Mouse (Mus musculus) midbrain, embryonic 15.5 days (tissue): Measurements from ENCODE around the gene Ccng1. TPM values are rescaled to one million over a fixed set of nuclear protein-coding genes. Genes with fewer than 3 reads are reported as not detected.

ENCODE experiments used
- ATAC-seq: fragments of 200-750 bp; cut with Nextera tagmentation; replicated peaks from 2 replicates; pipeline ENCODE4 v1.8.0; 2017; ENCODE audit warnings: moderate TSS enrichment
- H3K27ac ChIP-seq: fragments of 300-500 bp; sonication (generic); 2 replicates; pipeline ENCODE4 v1.5.1; 2015; ENCODE audit warnings: mild to moderate bottlenecking, inconsistent platforms
- H3K27me3 ChIP-seq: fragments of 300-500 bp; sonication (generic); replicated peaks from 2 replicates; pipeline ENCODE4 v1.6.1; 2015; ENCODE audit warnings: inconsistent platforms
- H3K36me3 ChIP-seq: fragments of 300-500 bp; sonication (generic); replicated peaks from 2 replicates; pipeline ENCODE4 v1.6.1; 2015; ENCODE audit warnings: inconsistent platforms
- H3K4me1 ChIP-seq: fragments of 300-500 bp; sonication (generic); 2 replicates; pipeline ENCODE4 v1.6.1; 2015; ENCODE audit warnings: inconsistent platforms
- H3K4me2 ChIP-seq: fragments of 300-500 bp; sonication (generic); 2 replicates; pipeline ENCODE4 v1.6.1; 2015; ENCODE audit warnings: inconsistent platforms, mild to moderate bottlenecking, moderate library complexity
- H3K4me3 ChIP-seq: fragments of 300-500 bp; sonication (generic); 2 replicates; pipeline ENCODE4 v1.5.1; 2015; ENCODE audit warnings: mild to moderate bottlenecking, inconsistent platforms
- H3K9ac ChIP-seq: fragments of 300-500 bp; sonication (generic); 2 replicates; pipeline ENCODE4 v1.6.1; 2015; ENCODE audit warnings: mild to moderate bottlenecking, inconsistent platforms
- H3K9me3 ChIP-seq: fragments of 300-500 bp; sonication (generic); 2 replicates; pipeline ENCODE4 v1.6.1; 2016; ENCODE audit warnings: inconsistent platforms
- WGBS: fragments of 180-500 bp; shearing (Covaris S2); methylation state at CpG from one replicate; pipeline ENCODE4 v1.1.7; 2015; ENCODE audit warnings: mixed read lengths; 5-methylcytosine and 5-hydroxymethylcytosine counted together
- polyA plus RNA-seq: library from polyadenylated mRNA; unstranded; fragments of >200 nt; fragmentation: Nextera tagmentation; extraction: Ambion mirVana; gene quantifications from 2 replicates; pipeline ENCODE4 v1.2.1, GENCODE M21; 2015

The Ccng1 gene
- 31.2 and 33.3 TPM in 2 replicates for polyA plus RNA-seq

DNA sequence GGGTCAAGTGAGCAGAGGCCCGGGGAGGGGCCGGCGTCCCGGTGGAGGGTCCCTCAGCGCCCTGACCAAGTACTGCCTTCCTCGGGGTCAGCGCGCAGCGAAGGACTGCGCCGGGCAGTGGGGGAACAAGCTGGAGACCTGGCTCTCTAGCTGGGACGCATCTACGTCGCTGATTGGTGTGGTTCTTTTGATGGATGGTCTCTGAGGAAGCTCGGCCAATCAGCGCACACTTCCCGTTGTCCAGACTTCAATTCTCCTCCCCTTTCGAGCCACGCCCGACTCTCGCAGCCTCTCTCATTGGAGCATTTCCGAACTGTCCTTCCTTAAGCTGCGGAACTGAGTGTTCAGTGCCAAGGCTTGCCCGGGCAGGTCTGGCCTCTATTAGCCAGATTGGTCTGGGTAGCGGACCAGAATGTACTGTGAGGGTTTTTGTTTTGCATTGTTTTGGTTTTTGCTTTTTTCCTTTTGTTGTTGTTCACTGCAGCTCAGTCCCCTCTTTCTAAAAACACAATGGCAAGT lies at the start of gene Ccng1:
Gene Ccng1, minus strand, starts transcription at position 203 of the 519 bp plus-strand sequence.
- ATAC-seq: peak; percentile 99
- Histone ChIP-seq H3K36me3 (0 out of 2 replicates have a peak, but pooled peaks cover 3% of the 10 kb centered on the region), H3K27ac (peak within 1 kb of the TSS; percentile 60), H3K9me3 (no peaks in the 10 kb centered on the region), H3K27me3 (no peaks in the 10 kb centered on the region), H3K4me1 (peaks cover 19% of the 10 kb centered on the region), H3K4me3 (peak within 1 kb of the TSS; percentile 87), H3K9ac (peak within 1 kb of the TSS; percentile 84), H3K4me2 (peak within 1 kb of the TSS; percentile 87)
- WGBS: under 1% methylated on average over 25 of the region's 25 CpGs

DNA sequence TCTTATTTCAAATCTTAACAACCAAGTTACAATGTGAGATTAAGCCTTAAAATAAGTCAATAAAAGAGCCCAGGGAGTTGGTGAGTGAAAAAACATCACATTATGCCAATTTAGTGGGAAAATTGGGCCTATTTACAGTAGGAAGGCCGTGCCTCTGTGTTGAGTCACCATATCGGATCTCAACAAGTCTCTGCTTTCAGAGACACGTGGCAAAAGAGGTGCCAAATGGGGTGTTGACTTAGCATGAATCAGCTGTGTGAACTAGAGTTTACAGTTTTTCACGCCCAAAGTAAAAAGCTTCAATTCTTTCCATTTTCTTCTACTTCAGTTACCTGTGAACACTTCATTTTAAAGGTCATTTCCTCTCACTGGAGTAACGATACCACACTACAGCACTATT lies 35.2 kb upstream of the Ccng1 start:
- 70% methylated on average over 5 of the region's 5 CpGs for WGBS
- H3K4me2 ChIP-seq: no peak overlapping the region
- H3K4me1 ChIP-seq: no peaks in the 10 kb centered on the region
- no peak overlapping the region for H3K9ac ChIP-seq
- no peaks in the 10 kb centered on the region for H3K36me3 ChIP-seq
- no peak overlapping the region for H3K27ac ChIP-seq
- H3K9me3 ChIP-seq: no peaks in the 10 kb centered on the region
- no peak for ATAC-seq
- no peak overlapping the region for H3K4me3 ChIP-seq
- H3K27me3 ChIP-seq: no peaks in the 10 kb centered on the region

DNA sequence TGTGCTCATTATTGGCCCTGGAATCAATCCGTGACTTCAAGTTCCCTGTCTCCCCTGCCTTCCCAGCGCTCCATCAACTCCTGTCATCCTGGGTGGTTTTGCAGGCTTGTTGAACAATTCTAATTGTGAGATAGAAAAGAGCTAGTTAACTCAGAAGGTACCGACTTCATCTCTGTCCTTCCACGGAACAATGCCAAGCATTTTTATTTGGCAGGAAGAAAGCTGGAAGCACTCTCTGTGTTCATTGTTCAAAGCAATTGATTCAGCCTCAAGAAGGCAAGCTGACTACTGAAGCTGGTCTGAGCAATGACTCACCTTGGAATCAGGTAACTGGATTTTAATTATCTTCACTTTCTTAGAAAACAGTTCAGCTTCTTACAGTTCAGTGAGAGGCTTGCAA lies 34.6 kb upstream of the Ccng1 start:
- Histone ChIP-seq H3K4me3 (no peak overlapping the region), H3K4me1 (no peaks in the 10 kb centered on the region), H3K4me2 (no peak overlapping the region), H3K9me3 (no peaks in the 10 kb centered on the region), H3K36me3 (no peaks in the 10 kb centered on the region), H3K27ac (no peak overlapping the region), H3K9ac (no peak overlapping the region), H3K27me3 (no peaks in the 10 kb centered on the region)
- 60% methylated on average over 4 of the region's 4 CpGs for WGBS
- no peak for ATAC-seq

DNA sequence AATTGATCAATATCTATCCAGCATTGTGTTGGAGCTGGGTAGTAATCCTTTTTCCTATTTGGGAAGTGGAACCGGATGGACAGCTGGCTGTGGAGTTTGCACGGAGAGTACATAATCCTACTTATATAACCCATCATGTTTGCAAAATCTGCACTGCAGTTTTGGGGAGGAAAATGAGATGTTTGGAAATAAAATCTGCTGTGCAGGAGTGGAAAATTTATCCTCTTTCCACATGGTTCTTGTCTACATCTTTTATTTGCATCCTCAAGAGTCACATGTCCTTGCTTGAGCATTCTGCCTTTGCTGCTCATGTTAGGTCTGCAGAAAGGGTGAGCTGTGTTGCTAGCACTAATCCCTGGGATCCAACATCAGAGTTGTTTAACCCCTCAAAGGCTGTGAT lies 31.8 kb upstream of the Ccng1 start:
- H3K4me1 ChIP-seq: no peaks in the 10 kb centered on the region
- H3K36me3 ChIP-seq: no peaks in the 10 kb centered on the region
- H3K27ac ChIP-seq: no peak overlapping the region
- H3K9me3 ChIP-seq: no peaks in the 10 kb centered on the region
- H3K9ac ChIP-seq: no peak overlapping the region
- H3K4me3 ChIP-seq: no peak overlapping the region
- no peak overlapping the region for H3K4me2 ChIP-seq
- no peaks in the 10 kb centered on the region for H3K27me3 ChIP-seq
- 60% methylated on average over 2 of the region's 2 CpGs for WGBS
- no peak for ATAC-seq

DNA sequence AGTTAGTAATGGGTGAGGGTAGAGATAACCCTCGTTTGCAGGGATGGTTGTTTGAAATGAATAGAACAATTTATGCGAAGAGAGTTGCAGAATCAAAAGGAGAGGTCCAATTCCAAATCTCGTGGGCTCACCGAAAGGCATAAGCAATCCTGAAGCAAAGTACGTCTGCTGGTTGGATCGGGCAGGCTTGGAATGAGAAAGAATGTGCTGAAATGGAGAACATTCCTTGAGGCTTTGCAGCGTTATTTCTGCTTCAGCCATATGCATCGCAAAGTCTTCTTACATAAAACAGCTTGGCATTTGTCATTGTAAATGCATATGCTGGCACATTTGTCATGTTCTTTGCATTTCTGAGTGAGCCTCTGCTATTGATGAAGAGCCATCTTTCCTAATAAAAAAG lies 29.2 kb upstream of the Ccng1 start:
- Histone ChIP-seq H3K9ac (no peak overlapping the region), H3K4me3 (no peak overlapping the region), H3K4me2 (no peak overlapping the region), H3K27ac (no peak overlapping the region), H3K36me3 (no peaks in the 10 kb centered on the region), H3K9me3 (no peaks in the 10 kb centered on the region), H3K27me3 (no peaks in the 10 kb centered on the region), H3K4me1 (no peaks in the 10 kb centered on the region)
- WGBS: 76% methylated on average over 8 of the region's 8 CpGs
- no peak for ATAC-seq

DNA sequence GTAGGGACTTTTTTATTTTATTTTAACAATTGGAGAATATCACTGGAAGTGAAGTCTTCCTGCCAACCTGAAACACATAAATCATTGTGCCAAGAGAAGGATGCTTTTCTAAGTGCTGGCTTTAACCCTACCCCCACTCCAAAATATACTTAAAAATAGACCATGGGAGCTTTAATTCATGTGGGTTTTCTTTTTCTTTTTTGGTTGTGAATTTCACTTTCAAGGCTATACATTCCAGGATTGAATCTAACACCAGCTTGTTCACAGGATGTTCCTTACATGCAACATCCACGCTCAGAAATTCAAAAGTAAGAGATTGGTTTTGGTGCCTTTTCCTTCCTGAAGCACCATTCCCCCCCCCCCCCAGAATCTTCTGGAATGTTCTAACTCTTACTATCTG lies 28.2 kb upstream of the Ccng1 start:
- Histone ChIP-seq H3K27ac (no peak overlapping the region), H3K9me3 (no peaks in the 10 kb centered on the region), H3K4me3 (no peak overlapping the region), H3K4me2 (no peak overlapping the region), H3K36me3 (no peaks in the 10 kb centered on the region), H3K4me1 (no peaks in the 10 kb centered on the region), H3K9ac (no peak overlapping the region), H3K27me3 (no peaks in the 10 kb centered on the region)
- no peak for ATAC-seq
- 90% methylated on average over 1 of the region's 1 CpGs for WGBS

DNA sequence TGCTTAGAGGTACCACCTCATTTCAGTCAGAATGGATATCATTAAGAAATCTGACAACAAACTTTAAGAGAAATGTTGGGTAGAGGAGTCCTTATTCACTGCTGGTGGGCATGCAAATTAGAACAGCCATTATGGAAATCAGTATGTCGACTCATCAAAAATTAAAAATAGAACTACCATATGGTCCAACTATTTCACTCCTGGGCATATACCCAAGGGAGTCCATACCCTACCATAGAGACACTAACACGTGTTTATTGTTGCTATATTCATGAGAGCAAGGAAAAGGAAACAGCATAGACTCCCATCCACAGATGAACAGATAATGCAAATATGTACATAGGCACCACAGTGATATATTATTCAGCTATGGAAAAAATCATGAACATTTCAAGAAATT lies 26.7 kb upstream of the Ccng1 start:
- Histone ChIP-seq H3K9me3 (no peaks in the 10 kb centered on the region), H3K4me2 (no peak overlapping the region), H3K27ac (no peak overlapping the region), H3K27me3 (no peaks in the 10 kb centered on the region), H3K9ac (no peak overlapping the region), H3K4me1 (no peaks in the 10 kb centered on the region), H3K36me3 (no peaks in the 10 kb centered on the region), H3K4me3 (no peak overlapping the region)
- 61% methylated on average over 2 of the region's 2 CpGs for WGBS
- ATAC-seq: no peak

DNA sequence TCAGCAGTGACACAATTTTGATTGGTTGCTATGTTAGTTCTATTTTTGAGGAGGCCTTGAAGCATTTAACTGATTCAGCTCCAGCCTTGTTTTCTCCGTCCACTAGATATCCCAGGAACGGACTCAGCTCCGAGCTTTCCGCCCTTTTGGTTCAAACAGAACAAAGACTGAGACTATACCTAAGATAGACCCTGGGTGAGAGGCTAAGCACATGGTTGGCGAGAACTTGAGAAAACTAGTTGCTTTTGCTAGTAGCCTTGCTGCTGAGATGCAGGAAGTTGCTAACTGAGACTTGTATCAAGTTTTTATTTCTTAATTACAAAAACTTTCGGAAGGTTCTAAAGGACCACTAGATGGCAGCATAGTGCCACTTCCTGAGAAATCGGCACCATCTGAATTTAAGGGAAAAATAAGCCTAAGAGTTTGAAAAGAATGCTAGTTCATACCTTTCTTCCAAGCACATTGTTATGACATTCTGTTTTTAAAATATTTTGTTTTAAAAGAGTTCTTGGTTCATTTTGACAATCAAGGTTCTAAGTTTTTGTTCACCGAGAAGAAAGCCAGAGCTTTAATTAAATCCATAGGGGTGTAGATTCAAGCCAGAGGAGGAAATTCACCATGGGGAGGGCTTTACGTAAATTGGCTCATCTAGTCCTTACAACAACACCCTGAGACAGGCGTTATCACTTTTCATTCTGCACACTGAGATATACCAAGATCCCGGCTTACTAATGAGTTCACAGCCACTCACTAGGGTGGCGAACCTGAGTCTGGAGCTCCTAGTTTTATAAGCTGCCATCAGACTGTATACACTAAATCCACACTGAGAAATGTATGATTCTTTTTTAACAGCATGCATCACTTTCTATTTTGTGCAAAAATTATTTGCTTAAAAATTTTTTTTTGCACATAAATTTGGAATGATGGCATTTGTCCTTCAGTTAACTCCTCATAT lies 20.5 kb upstream of the Ccng1 start:
- Histone ChIP-seq H3K27ac (peak overlapping the region; percentile 34; the same call in 1 of the 2 replicates), H3K9ac (no peak overlapping the region), H3K4me3 (no peak overlapping the region), H3K4me1 (0 out of 2 replicates have a peak, but pooled peaks cover 3% of the 10 kb centered on the region), H3K36me3 (no peaks in the 10 kb centered on the region), H3K4me2 (no peak overlapping the region), H3K9me3 (no peaks in the 10 kb centered on the region), H3K27me3 (no peaks in the 10 kb centered on the region)
- 49% methylated on average over 12 of the region's 12 CpGs for WGBS
- ATAC-seq: 0 out of 2 replicates have a peak, but pooled peaks have one; percentile 50

DNA sequence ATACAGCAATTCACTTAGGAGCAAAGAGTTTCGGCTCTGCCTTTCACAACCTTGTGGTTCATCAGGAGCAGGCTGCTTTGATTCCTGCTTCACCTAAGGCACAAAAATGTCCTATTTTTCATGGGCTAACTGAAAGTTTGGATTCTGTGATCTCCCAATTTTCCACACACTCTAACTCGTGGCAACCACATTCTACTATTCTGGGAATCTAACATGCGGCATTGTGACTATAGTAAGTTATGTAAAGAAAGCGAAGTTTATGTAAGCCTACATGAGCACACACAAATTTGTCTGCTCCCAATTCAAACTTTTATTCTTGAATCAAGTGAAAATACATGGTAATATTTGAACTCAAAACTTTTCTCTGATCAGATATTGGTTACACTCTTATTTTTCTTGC lies 9.6 kb upstream of the Ccng1 start:
- WGBS: 85% methylated on average over 4 of the region's 4 CpGs
- no peak for ATAC-seq
- Histone ChIP-seq H3K27me3 (no peaks in the 10 kb centered on the region), H3K36me3 (no peaks in the 10 kb centered on the region), H3K4me3 (no peak overlapping the region), H3K27ac (no peak overlapping the region), H3K9ac (no peak overlapping the region), H3K9me3 (no peaks in the 10 kb centered on the region), H3K4me2 (no peak overlapping the region), H3K4me1 (no peaks in the 10 kb centered on the region)

DNA sequence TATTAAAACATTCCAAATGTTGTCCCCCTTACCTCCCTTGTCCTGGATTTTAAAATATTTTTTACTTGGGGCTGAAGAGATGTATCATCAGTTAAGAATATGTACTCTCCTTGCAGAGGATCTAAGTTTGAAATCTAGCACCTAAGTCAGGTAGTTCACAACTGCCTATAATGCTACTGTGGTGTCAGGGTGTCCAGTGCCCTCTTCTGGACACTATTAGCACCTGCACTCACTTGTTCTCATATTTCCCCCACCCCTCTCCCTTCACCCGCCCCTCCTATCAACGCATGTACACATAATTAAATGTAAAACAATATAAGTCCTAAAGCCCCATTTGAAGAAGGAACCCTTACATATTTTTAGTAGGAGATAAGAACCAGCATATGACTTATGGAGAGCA lies 8.3 kb upstream of the Ccng1 start:
- no peaks in the 10 kb centered on the region for H3K9me3 ChIP-seq
- no peaks in the 10 kb centered on the region for H3K4me1 ChIP-seq
- H3K4me3 ChIP-seq: no peak overlapping the region
- H3K27ac ChIP-seq: no peak overlapping the region
- no peak for ATAC-seq
- H3K36me3 ChIP-seq: no peaks in the 10 kb centered on the region
- H3K9ac ChIP-seq: no peak overlapping the region
- H3K4me2 ChIP-seq: no peak overlapping the region
- no peaks in the 10 kb centered on the region for H3K27me3 ChIP-seq
- WGBS: 33% methylated on average over 2 of the region's 2 CpGs

DNA sequence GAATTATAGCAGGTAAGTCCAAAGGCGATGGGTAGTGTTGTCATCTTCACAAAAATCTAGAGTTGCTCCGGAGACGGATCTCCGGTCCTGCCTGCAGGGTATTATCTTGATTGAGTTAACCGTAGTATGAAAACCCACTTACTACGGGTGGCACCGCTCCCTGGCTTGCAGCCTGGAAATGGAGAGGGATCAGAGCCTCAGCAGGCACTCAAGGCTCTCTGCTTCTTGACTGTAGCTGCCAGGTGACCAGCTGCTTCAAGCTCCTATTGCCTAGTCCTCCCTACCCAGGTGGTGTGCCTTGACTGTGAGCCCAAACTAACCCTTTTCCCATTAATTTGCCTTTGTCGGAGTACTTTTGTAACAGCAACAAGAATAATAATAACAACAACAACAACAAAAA lies 4.8 kb upstream of the Ccng1 start:
- ATAC-seq: no peak
- H3K27me3 ChIP-seq: no peaks in the 10 kb centered on the region
- no peak overlapping the region for H3K4me3 ChIP-seq
- H3K36me3 ChIP-seq: no peaks in the 10 kb centered on the region
- 84% methylated on average over 8 of the region's 8 CpGs for WGBS
- H3K4me2 ChIP-seq: no peak overlapping the region
- H3K9me3 ChIP-seq: no peaks in the 10 kb centered on the region
- no peak overlapping the region for H3K27ac ChIP-seq
- peaks cover 6% of the 10 kb centered on the region for H3K4me1 ChIP-seq
- H3K9ac ChIP-seq: no peak overlapping the region

DNA sequence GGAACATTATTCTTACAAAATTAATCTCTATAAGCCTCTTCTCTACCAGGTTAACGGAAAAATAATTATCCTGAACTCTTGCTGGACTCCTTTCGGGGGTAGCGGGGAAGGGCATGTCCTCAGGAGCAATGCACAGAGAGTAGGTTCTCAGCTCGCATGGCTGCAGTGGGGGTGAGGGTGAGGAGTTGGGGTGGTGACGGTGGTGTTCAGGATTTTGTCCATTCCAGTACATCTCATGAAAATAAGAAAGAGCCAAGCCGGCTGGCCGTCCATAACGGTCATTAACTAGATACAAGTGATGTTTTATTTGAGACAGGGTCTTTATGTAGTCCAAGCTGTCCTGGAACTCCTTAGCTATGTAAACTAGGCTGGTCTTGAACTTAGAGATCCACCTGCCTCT lies 857 bp upstream of the Ccng1 start:
- 87% methylated on average over 8 of the region's 8 CpGs for WGBS
- Histone ChIP-seq H3K27ac (no peak overlapping the region), H3K27me3 (no peaks in the 10 kb centered on the region), H3K4me1 (peaks cover 19% of the 10 kb centered on the region), H3K4me3 (no peak overlapping the region; the same call in 1 of the 2 replicates), H3K9ac (no peak overlapping the region), H3K4me2 (peak overlapping the region; percentile 87), H3K36me3 (0 out of 2 replicates have a peak, but pooled peaks cover 3% of the 10 kb centered on the region), H3K9me3 (no peaks in the 10 kb centered on the region)
- no peak for ATAC-seq
